Mouse (Mus musculus) forebrain, postnatal 0 days (tissue): Measurements from ENCODE around the gene Frmd6. TPM values are rescaled to one million over a fixed set of nuclear protein-coding genes. Genes with fewer than 3 reads are reported as not detected.

Experiments used
- ATAC-seq: fragments of 200-750 bp; cut with Nextera tagmentation; 2 replicates; pipeline ENCODE4 v1.8.0; 2017; ENCODE audit warnings: mild to moderate bottlenecking, moderate library complexity
- DNase-seq: peaks from one replicate; pipeline ENCODE4 v3.0.0-alpha.2; 2015
- H3K27ac ChIP-seq: fragments of 300-500 bp; sonication (generic); 2 replicates; pipeline ENCODE4 v1.5.1; 2014; ENCODE audit warnings: low read depth, mild to moderate bottlenecking, antibody characterized with exemption, low read length, moderate library complexity, mixed read lengths
- H3K27me3 ChIP-seq: fragments of 300-500 bp; sonication (generic); 2 replicates; pipeline ENCODE4 v1.6.1; 2014; ENCODE audit warnings: mild to moderate bottlenecking, low read length, mixed read lengths; ENCODE audit not compliant: insufficient read depth
- H3K36me3 ChIP-seq: fragments of 300-500 bp; sonication (generic); 2 replicates; pipeline ENCODE4 v1.6.1; 2014; ENCODE audit warnings: mild to moderate bottlenecking, moderate library complexity; ENCODE audit not compliant: insufficient read depth
- H3K4me1 ChIP-seq: fragments of 300-500 bp; sonication (generic); 2 replicates; pipeline ENCODE4 v1.6.1; 2014; ENCODE audit warnings: antibody characterized with exemption; ENCODE audit not compliant: insufficient read depth
- H3K4me2 ChIP-seq: fragments of 300-500 bp; sonication (generic); 2 replicates; pipeline ENCODE4 v1.6.1; 2014; ENCODE audit warnings: low read depth, mild to moderate bottlenecking, moderate library complexity
- H3K4me3 ChIP-seq: fragments of 300-500 bp; sonication (generic); 2 replicates; pipeline ENCODE4 v1.5.1; 2014; ENCODE audit warnings: low read depth, low read length, mixed read lengths
- H3K9ac ChIP-seq: fragments of 300-500 bp; sonication (generic); 2 replicates; pipeline ENCODE4 v1.6.1; 2014; ENCODE audit warnings: mild to moderate bottlenecking
- H3K9me3 ChIP-seq: fragments of 300-500 bp; sonication (generic); 2 replicates; pipeline ENCODE4 v1.6.1; 2016; ENCODE audit warnings: low read length
- CTCF ChIP-seq: sonication (generic); IDR thresholded peaks from 2 replicates; pipeline ENCODE4 v1.5.1; 2016; ENCODE audit warnings: antibody characterized with exemption, control low read depth, low read depth
- WGBS: fragments of 180-500 bp; shearing (Covaris S2); extraction: QIAGEN DNeasy Blood & Tissue Kit; methylation state at CpG from one replicate; pipeline ENCODE4 v1.1.7; 2014; 5-methylcytosine and 5-hydroxymethylcytosine counted together
- polyA plus RNA-seq: library from polyadenylated mRNA; unstranded; fragments of >200 nt; fragmentation: Nextera tagmentation; extraction: Ambion mirVana; gene quantifications from 2 replicates; pipeline ENCODE4 v1.2.1, GENCODE M21; 2015
- total RNA-seq: library from RNA; depleted of rRNA; stranded (reverse); fragments of >200 nt; gene quantifications from 2 replicates; pipeline ENCODE4 v1.2.3, GENCODE M21; 2014

Gene Frmd6
- total and polyA plus RNA-seq, 2 experiments from 2014 or later, result 6.9 to 11.0 TPM

- DNase-seq (no peak), ATAC-seq (no peak)
- H3K36me3 ChIP-seq, result no peaks in the 10 kb centered on the region
Measured at GRCm38 (mm10) chr12:70851342-70851960, 26.1 kb downstream of the Frmd6 start.

GRCm38 (mm10) chr12:70853026-70853425 lies 27.7 kb downstream of the Frmd6 start:
- H3K4me2 ChIP-seq, result no peak overlapping the region
- no peaks in the 10 kb centered on the region for H3K4me1 ChIP-seq
- WGBS, result 68% methylated on average over 6 of the region's 6 CpGs
- ATAC-seq (no peak), DNase-seq (no peak)
- H3K36me3 ChIP-seq, result no peaks in the 10 kb centered on the region
- H3K27me3 ChIP-seq, result no peaks in the 10 kb centered on the region
- H3K4me3 ChIP-seq, result no peak overlapping the region
- no peak for TF ChIP-seq CTCF
- no peaks in the 10 kb centered on the region for H3K9me3 ChIP-seq
- no peak overlapping the region for H3K9ac ChIP-seq
- H3K27ac ChIP-seq, result no peak overlapping the region

More at GRCm38 (mm10) chr12:70851342-70851960, 26.1 kb downstream of the Frmd6 start:
- no peaks in the 10 kb centered on the region for H3K27me3 ChIP-seq
- H3K4me2 ChIP-seq, result no peak overlapping the region
- no peak overlapping the region for H3K4me3 ChIP-seq
- no peak for TF ChIP-seq CTCF
- H3K9me3 ChIP-seq, result no peaks in the 10 kb centered on the region
- no peak overlapping the region for H3K9ac ChIP-seq
- WGBS, result 43% methylated on average over 7 of the region's 7 CpGs
- H3K27ac ChIP-seq, result no peak overlapping the region
- no peaks in the 10 kb centered on the region for H3K4me1 ChIP-seq

GRCm38 (mm10) chr12:70855678-70856077 lies 30.4 kb downstream of the Frmd6 start:
- WGBS, result 71% methylated on average over 6 of the region's 6 CpGs
- DNase-seq (no peak), ATAC-seq (no peak)
- H3K4me2 ChIP-seq, result no peak overlapping the region
- TF ChIP-seq CTCF, result no peak
- no peaks in the 10 kb centered on the region for H3K9me3 ChIP-seq
- peaks cover 6% of the 10 kb centered on the region; the same call in 1 of the 2 replicates for H3K36me3 ChIP-seq
- no peaks in the 10 kb centered on the region for H3K27me3 ChIP-seq
- H3K9ac ChIP-seq, result no peak overlapping the region
- H3K4me1 ChIP-seq, result no peaks in the 10 kb centered on the region
- no peak overlapping the region for H3K4me3 ChIP-seq
- no peak overlapping the region for H3K27ac ChIP-seq

- no peaks in the 10 kb centered on the region for H3K9me3 ChIP-seq
- 92% methylated on average over 4 of the region's 4 CpGs for WGBS
- no peak overlapping the region for H3K27ac ChIP-seq
- no peaks in the 10 kb centered on the region for H3K4me1 ChIP-seq
- no peak overlapping the region for H3K9ac ChIP-seq
- H3K4me3 ChIP-seq, result no peak overlapping the region
- no peak overlapping the region for H3K4me2 ChIP-seq
- no peak for TF ChIP-seq CTCF
- H3K27me3 ChIP-seq, result no peaks in the 10 kb centered on the region
- DNase-seq, result no peak
- H3K36me3 ChIP-seq, result peaks cover 6% of the 10 kb centered on the region; the same call in 1 of the 2 replicates
- ATAC-seq, result no peak
Measured at GRCm38 (mm10) chr12:70856776-70857175, 31.5 kb downstream of the Frmd6 start.

- Histone ChIP-seq H3K9me3 (no peaks in the 10 kb centered on the region), H3K4me1 (no peaks in the 10 kb centered on the region), H3K27me3 (no peaks in the 10 kb centered on the region), H3K27ac (no peak overlapping the region), H3K9ac (no peak overlapping the region), H3K36me3 (peaks cover 10% of the 10 kb centered on the region; the same call in 1 of the 2 replicates), H3K4me2 (no peak overlapping the region), H3K4me3 (no peak overlapping the region)
- 84% methylated on average over 7 of the region's 7 CpGs for WGBS
- TF ChIP-seq CTCF, result no peak
- ATAC-seq (no peak), DNase-seq (no peak)
Measured at GRCm38 (mm10) chr12:70863281-70863680, 38.0 kb downstream of the Frmd6 start.

DNA sequence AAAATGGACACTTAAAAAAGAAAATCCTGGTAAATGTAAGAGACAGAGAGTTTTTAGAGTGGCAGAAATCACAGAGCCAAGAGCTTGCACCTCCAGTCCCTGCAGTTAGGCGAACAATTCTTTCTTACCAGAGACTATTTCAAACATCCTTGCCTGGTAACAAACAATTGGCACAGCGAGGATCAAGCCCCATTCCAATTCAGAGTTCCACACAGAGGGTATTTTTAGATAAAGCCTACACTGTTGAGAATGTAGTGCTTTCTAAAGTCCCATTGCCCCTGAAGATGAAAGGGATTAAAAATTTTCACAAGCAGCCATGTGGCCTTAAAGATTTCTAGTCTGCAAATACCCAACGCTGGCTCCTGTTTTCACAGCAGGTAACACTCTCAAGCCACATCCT lies 42.5 kb downstream of the Frmd6 start:
- Histone ChIP-seq H3K27me3 (no peaks in the 10 kb centered on the region), H3K36me3 (0 out of 2 replicates have a peak, but pooled peaks cover 5% of the 10 kb centered on the region), H3K9me3 (no peaks in the 10 kb centered on the region), H3K4me3 (no peak overlapping the region), H3K4me2 (no peak overlapping the region), H3K27ac (no peak overlapping the region), H3K9ac (no peak overlapping the region), H3K4me1 (no peaks in the 10 kb centered on the region)
- 23% methylated on average over 3 of the region's 3 CpGs for whole genome bisulfite sequencing
- DNase-seq, result no peak
- ATAC-seq, result no peak
- TF ChIP-seq CTCF, result no peak

- Histone ChIP-seq H3K4me2 (no peak overlapping the region), H3K36me3 (0 out of 2 replicates have a peak, but pooled peaks cover 5% of the 10 kb centered on the region), H3K27ac (no peak overlapping the region), H3K27me3 (no peaks in the 10 kb centered on the region), H3K4me1 (0 out of 2 replicates have a peak, but pooled peaks cover under 1% of the 10 kb centered on the region), H3K9me3 (no peaks in the 10 kb centered on the region), H3K9ac (no peak overlapping the region), H3K4me3 (no peak overlapping the region)
- ATAC-seq (peak; percentile 56; the same call in 1 of the 2 replicates), DNase-seq (no peak)
- 39% methylated on average over 7 of the region's 7 CpGs for WGBS
- peak; percentile 38; the same call in 1 of the 2 replicates for TF ChIP-seq CTCF
Measured at GRCm38 (mm10) chr12:70868190-70868987, 43.1 kb downstream of the Frmd6 start.
